Mouse (Mus musculus): ENCODE data around the gene Slit1. TPM values are rescaled to one million over a fixed set of nuclear protein-coding genes. Genes with fewer than 3 reads are reported as not detected.

Gene Slit1
- total RNA-seq, 2 experiments from 2014 or later, result 3.5 to 8.0 TPM

GRCm38 (mm10) chr19:41657446-41657845 is 86.0 kb downstream of the Slit1 start:
- DNase-seq (ENCODE audit: low spot score in 2 of 2), result no peak

DNA sequence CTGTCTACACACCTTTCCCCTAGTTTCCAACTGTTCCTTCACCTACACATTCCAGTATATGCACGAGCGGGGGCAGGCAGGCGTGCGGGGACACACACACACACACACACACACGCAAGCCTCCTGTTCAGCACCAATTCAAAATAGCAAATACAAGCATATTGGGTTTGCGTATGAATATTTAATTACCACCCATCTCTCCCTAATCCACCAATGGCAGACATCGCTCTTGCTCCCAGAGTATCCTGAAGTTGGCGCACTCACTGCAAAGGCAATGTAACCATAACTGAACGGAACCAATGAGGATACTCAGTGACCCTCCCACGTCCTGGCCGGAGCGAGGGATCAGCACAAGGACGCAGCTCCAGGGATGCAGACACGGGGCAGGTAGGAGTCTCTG is 86.8 kb downstream of the Slit1 start:
- DNase-seq (ENCODE audit: low spot score in 2 of 2), result no peak

GRCm38 (mm10) chr19:41655970-41656369 is 87.5 kb downstream of the Slit1 start:
- peak; percentile 73 to 77 for DNase-seq (ENCODE audit: low spot score in 2 of 2)

DNA sequence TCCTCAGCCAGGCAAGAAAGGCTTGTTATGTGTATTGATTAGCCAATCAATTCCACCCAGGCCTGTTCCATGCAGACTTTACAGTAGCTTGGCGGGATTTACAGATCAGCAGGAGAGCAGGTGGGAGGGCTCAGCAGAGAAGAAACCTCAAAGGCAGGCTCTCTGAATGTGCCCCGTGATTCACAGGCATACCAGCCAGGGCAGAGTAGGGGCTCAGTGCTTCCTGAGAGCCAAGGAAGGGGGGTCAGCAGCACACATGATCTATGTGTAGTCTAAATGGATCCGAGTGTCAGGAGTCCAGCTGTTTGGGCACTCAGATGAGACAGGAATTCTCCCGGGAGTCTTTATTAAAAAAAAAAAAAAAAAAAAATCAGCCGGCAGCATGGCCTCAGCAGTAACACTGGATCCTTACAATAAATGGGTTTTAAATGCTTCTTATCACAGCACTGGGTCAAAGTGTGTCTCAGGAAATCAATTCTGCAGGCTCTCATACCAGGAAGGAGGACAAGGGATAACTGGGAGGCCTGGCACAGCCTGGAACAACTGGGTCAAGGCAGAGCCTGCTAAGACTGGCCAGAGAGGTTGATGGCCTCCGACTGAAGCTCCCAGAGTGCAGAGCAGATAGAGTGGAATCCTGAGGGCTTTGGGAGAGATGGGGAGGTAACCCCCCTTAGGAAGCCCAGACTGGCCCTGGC is 88.2 kb downstream of the Slit1 start:
- no peak for DNase-seq (ENCODE audit: low spot score in 2 of 2)

GRCm38 (mm10) chr19:41651967-41652366 is 91.5 kb downstream of the Slit1 start:
- no peak for DNase-seq (ENCODE audit: low spot score in 2 of 2)

GRCm38 (mm10) chr19:41649394-41649793 is 94.1 kb downstream of the Slit1 start:
- DNase-seq (ENCODE audit: low spot score in 2 of 2), result no peak

DNA sequence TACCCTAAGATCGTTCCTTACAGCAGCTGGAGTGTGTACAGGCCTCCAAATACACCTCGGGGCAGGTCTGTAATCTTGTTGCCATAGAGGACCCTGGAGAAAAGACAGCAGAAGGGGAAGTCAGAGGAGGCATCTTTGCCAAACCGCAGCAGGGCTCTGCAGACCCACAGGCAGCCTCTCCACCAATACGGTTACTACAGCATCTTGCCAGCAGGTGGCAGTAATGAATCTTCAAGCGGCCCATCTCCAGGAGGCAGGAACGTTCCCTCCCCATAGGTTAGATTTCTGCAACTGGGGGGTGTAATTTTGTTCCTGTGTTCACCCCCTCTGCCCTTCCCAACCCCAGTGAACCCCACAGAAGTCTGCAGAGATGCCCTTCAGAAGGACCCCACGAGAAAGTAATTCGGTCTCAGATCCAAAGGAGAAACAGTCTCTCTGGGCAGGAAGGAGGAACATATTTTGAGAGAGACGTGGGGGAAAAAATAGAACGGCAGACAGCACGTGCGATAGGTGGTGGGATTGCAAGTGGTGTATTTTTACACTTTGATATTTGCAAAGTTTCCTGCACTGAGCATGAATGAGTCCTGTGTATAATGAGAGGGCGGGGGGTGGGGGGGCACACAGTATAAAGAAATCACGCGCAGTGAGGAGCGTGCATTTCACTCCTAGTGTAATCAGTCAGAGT is 96.4 kb downstream of the Slit1 start:
- DNase-seq (ENCODE audit: low spot score in 2 of 2), result peak; percentile 66 to 67

GRCm38 (mm10) chr19:41643010-41643409 is 100.5 kb downstream of the Slit1 start:
- DNase-seq (ENCODE audit: low spot score in 2 of 2), result no peak

DNA sequence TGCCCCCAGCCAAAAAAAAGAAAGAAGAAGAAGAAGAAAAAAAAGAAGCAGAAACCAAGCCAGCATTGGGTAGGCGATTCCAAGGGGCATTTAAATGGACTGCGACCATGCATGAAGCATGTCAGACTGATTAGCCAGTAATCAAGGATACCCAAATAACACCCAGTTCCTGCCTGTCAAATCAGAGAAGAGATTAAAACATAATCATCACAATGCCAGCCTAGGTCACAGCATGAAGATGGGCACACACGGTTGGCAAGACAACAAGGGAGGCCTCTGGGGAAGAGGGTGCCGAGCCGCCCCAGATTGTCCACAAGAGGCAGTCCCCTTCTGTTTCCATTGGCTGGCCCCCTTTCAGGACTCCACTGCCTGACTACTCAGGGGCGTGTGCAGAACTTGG is 108.5 kb downstream of the Slit1 start:
- no peak for DNase-seq (ENCODE audit: low spot score in 2 of 2)

GRCm38 (mm10) chr19:41634099-41634498 is 109.4 kb downstream of the Slit1 start:
- no peak for DNase-seq (ENCODE audit: low spot score in 2 of 2)

- DNase-seq (ENCODE audit: low spot score in 2 of 2), result peak in 1 of 2 experiments; percentile 53
Observed at GRCm38 (mm10) chr19:41629532-41629931, 113.9 kb downstream of the Slit1 start.

GRCm38 (mm10) chr19:41628970-41629369 is 114.5 kb downstream of the Slit1 start:
- DNase-seq (ENCODE audit: low spot score in 2 of 2), result no peak

GRCm38 (mm10) chr19:41620366-41621092 is 122.9 kb downstream of the Slit1 start:
- no peak for DNase-seq (ENCODE audit: low spot score in 2 of 2)

DNA sequence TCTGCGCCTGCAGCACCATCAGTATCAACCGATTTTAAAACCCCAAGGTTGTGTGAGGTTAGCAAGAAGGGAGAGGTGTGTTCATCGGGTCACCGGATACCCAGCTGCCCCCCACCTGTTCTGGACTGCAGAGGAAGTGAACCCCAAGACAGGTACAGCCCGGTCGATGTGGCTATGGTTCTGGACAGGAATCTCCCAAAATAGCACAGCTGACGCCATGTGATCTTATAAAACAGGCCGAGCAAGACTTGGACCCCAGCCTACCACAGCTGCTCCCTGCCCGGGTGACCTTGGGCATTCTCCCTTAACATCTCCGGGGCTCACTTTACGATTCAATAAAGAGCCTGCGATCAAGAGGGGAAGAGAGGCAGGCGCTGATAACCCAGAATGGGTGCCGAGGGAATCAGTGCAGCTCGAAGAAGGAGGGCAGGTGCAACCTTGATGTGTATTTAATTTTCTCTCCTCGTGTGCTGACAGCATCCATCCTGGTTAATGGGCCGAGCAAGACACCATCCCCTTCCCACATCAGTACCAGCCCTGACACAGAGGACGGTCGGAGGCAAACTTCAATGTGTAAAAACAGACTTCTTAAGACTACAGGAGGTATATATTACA is 124.6 kb downstream of the Slit1 start:
- DNase-seq (ENCODE audit: low spot score in 2 of 2), result peak in 1 of 2 experiments; percentile 20

GRCm38 (mm10) chr19:41618153-41618657 is 125.3 kb downstream of the Slit1 start:
- no peak for DNase-seq (ENCODE audit: low spot score in 2 of 2)

- DNase-seq (ENCODE audit: low spot score in 2 of 2), result no peak
Observed at GRCm38 (mm10) chr19:41617102-41617501, 126.4 kb downstream of the Slit1 start.

DNA sequence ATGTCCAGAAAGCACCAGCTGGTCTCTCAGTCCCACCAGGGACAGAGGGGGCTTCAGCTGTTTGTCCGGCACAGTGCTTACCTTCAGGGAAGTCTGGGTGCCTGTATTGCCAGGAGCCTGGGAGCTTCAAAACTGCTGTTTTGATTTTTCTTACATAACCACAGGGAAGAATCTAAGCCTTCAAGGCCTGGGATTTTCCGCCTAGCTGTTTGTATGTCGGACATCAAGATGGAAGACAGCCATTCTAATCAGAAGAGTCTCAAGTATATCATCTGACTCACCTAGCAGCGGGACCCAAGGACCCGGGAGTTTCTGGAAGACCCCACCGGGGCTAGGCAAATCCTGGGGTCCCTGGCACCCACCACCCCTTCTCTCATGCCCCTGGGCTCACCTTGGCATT is 127.2 kb downstream of the Slit1 start:
- DNase-seq (ENCODE audit: low spot score in 2 of 2), result peak in 1 of 2 experiments; percentile 12

- DNase-seq (ENCODE audit: low spot score in 2 of 2), result no peak
Observed at GRCm38 (mm10) chr19:41615606-41616224, 127.8 kb downstream of the Slit1 start.

GRCm38 (mm10) chr19:41613325-41614087 is 130.0 kb downstream of the Slit1 start:
- no peak for DNase-seq (ENCODE audit: low spot score in 2 of 2)

DNA sequence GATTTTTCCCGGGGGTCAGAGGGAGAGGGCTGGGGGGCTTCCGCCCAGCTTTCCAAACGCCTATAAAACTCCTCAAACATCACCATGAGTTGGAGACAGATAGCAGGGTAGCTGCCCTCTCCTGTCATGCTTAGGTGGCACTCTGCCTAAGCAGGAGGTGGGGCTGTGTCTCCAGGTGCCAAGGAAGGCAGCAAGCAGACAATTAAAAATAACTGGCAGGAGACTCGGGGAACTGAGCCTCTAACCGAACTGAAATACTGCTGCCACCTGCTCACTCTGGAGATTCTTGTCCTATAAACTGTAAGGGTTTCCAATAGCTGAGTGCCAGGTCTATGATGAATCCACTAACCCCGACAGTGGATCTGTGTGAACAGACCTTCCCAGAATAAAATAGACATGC is 131.8 kb downstream of the Slit1 start:
- no peak for DNase-seq (ENCODE audit: low spot score in 2 of 2)
